Mouse (Mus musculus): ENCODE data around the gene Slc4a3. TPM values are rescaled to one million over a fixed set of nuclear protein-coding genes. Genes with fewer than 3 reads are reported as not detected.
A peak's percentile ranks its signal among the peaks of the same experiment; 100 is the strongest.

The Slc4a3 gene
- polyA plus RNA-seq, 1 experiment from 2014 or later: 15.4 TPM

DNA sequence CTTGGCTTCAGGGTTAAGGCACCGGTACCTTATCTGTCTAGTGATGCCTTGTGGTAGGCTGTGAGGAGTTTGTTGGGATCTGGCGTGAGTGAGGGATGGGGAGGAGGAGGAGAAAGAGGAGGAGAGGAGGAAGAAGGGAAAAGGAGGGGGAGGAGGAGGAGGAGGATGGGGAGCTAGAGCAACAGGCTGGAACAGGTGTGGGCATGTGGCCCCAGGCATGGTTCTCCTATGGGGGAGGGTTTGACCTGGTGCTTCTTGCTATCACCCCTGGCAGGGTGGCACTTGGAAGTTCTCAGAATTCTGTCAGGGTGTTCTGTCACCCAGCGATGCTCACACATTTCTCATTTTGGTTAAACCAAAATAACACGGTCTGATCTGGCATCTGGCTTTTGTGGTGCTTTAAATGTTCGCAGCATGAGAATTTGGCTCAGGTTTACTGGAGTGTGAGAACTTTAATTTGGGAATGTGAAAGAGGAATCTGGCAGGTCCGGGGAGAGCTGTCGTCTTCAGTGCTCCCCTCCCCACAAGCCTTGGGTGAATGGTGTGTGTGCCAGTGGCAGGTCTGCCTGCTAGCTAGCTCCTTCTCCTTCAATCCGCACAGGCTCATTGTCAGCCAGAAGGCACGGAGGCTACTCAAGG lies 10.2 kb downstream of the Slc4a3 start:
- WGBS: 78% methylated on average over 9 of the region's 9 CpGs

DNA sequence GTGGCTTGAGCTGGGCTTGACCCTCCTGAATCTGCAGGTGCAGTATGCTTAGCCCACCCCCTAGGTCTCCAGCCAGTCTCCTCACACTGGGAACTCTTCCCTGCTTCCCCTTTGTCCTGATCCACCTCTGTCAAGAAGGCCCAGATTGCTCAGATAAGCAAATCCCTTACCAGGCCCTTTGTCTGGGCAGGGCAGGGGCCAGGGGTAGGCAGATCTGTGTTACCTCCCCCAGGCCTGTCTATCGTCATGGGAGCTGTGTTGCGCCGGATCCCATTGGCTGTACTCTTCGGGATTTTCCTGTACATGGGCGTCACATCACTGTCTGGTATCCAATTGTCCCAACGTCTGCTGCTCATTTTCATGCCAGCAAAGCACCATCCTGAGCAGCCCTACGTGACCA lies 11.0 kb downstream of the Slc4a3 start:
- Histone ChIP-seq H3K4me2 (ENCODE audit: low read depth, low read length) (no peak overlapping the region), H3K36me3 (ENCODE audit: control insufficient read depth, insufficient read depth, low read length) (peaks cover 5% of the 10 kb centered on the region; the same call in 1 of the 2 replicates)
- 90% methylated on average over 7 of the region's 7 CpGs for WGBS

More for the DNA sequence above, 10.2 kb downstream of the Slc4a3 start:
- Histone ChIP-seq H3K4me3 (replicated peaks; ENCODE audit: low read length) (no peak overlapping the region), H3K9ac (ENCODE audit: low read length) (no peak overlapping the region), H3K4me1 (ENCODE audit: control insufficient read depth, insufficient read depth, low read length) (peaks cover 10% of the 10 kb centered on the region), H3K4me2 (ENCODE audit: low read depth, low read length) (no peak overlapping the region), H3K27me3 (ENCODE audit: control insufficient read depth, insufficient read depth, low read length) (no peaks in the 10 kb centered on the region), H3K27ac (ENCODE audit: low read length) (no peak overlapping the region), H3K9me3 (replicated peaks; ENCODE audit: control insufficient read depth, low read length) (no peaks in the 10 kb centered on the region), H3K36me3 (ENCODE audit: control insufficient read depth, insufficient read depth, low read length) (peaks cover 5% of the 10 kb centered on the region; the same call in 1 of the 2 replicates)
- no peak for ATAC-seq (ENCODE audit: insufficient read depth, low FRiP score)

DNA sequence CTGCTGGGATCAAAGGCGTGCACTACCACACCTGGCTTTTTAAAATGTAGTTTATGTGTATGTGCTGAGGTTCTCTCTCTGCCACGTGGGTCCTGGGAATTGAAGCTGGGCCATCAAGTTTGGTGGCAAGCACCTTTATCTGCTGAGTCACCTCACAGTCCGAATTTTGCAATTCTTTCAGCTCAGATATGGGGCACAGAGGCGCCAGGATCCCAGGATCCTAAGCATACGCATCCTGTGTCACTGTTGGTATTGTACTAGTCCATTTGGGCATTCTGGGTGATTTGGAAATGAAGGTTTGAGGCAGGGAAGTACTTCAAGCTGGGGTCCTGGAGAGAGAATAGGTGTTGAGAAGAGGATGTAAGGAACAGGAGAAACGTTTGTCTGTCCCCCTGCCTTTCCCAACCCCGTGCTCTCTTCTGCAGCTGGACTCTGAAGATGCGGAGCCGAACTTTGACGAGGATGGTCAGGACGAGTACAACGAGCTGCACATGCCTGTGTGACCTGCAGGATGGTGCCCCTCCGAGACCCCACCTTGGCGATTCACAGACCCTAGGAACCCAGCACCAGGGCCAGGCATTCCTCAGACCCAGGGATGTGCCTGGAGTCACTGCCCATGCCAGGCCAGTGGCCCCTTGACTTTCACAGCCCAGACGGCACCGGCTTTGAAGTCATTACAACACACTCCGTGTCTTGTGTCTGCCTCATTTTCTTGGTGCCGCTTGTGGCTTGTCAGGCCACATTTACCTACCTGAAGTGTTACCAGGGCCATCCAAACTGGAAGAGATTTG lies 12.5 kb downstream of the Slc4a3 start:
- ATAC-seq (ENCODE audit: insufficient read depth, low FRiP score): no peak
- H3K36me3 ChIP-seq (ENCODE audit: control insufficient read depth, insufficient read depth, low read length): peaks cover 5% of the 10 kb centered on the region; the same call in 1 of the 2 replicates
- no peaks in the 10 kb centered on the region for H3K27me3 ChIP-seq (ENCODE audit: control insufficient read depth, insufficient read depth, low read length)
- no peak overlapping the region for H3K4me3 ChIP-seq (replicated peaks; ENCODE audit: low read length)
- H3K4me2 ChIP-seq (ENCODE audit: low read depth, low read length): no peak overlapping the region
- peaks cover 7% of the 10 kb centered on the region; the same call in 1 of the 2 replicates for H3K9me3 ChIP-seq (replicated peaks; ENCODE audit: control insufficient read depth, low read length)
- peak overlapping the region; percentile 52; the same call in 1 of the 2 replicates for H3K27ac ChIP-seq (ENCODE audit: low read length)
- 82% methylated on average over 18 of the region's 18 CpGs for WGBS
- no peak overlapping the region for H3K9ac ChIP-seq (ENCODE audit: low read length)
- H3K4me1 ChIP-seq (ENCODE audit: control insufficient read depth, insufficient read depth, low read length): peaks cover 10% of the 10 kb centered on the region

More for the DNA sequence above, 11.0 kb downstream of the Slc4a3 start:
- H3K4me3 ChIP-seq (replicated peaks; ENCODE audit: low read length): no peak overlapping the region
- no peaks in the 10 kb centered on the region for H3K9me3 ChIP-seq (replicated peaks; ENCODE audit: control insufficient read depth, low read length)
- no peak for ATAC-seq (ENCODE audit: insufficient read depth, low FRiP score)
- no peaks in the 10 kb centered on the region for H3K27me3 ChIP-seq (ENCODE audit: control insufficient read depth, insufficient read depth, low read length)
- no peak overlapping the region for H3K27ac ChIP-seq (ENCODE audit: low read length)
- H3K4me1 ChIP-seq (ENCODE audit: control insufficient read depth, insufficient read depth, low read length): peaks cover 10% of the 10 kb centered on the region
- H3K9ac ChIP-seq (ENCODE audit: low read length): no peak overlapping the region

DNA sequence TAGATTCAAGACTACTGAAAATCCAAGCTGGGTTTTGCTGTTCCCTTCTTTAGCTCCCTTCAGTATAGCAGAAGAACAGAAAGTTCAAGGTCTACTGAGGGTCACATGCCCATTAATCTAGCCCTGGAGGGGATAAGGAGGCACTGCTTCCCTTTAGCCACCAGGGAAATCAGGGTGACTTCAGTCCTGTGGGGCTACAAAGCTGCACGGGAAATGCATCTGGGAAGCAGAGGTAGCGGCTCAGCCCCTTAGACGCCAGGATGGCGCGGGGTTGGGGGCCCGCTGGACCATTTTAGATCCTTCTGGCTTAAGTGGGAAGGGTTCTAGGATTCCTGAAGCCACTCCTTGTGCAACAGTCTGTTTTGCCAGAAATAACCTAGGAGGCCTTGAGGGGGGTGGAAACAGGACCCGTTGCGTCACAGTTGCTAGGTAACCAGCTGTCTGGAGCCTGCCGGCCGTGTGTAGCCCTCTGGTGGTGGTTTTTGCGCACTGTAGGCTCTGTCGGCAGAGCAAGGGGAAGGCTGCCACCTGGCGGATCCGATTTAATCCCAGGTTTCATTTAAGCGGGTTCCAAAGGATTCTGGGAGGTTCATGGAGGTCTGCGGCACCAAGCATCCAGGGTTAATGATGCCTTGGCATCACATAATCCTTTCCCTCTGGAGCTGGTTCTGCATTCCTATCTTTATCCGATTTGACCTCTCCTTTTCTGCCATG lies 13.3 kb downstream of the Slc4a3 start:
- H3K4me1 ChIP-seq (ENCODE audit: control insufficient read depth, insufficient read depth, low read length): peaks cover 10% of the 10 kb centered on the region
- H3K27me3 ChIP-seq (ENCODE audit: control insufficient read depth, insufficient read depth, low read length): no peaks in the 10 kb centered on the region
- H3K36me3 ChIP-seq (ENCODE audit: control insufficient read depth, insufficient read depth, low read length): peaks cover 5% of the 10 kb centered on the region; the same call in 1 of the 2 replicates
- H3K9me3 ChIP-seq (replicated peaks; ENCODE audit: control insufficient read depth, low read length): peaks cover 7% of the 10 kb centered on the region; the same call in 1 of the 2 replicates
- peak overlapping the region; percentile 52; the same call in 1 of the 2 replicates for H3K27ac ChIP-seq (ENCODE audit: low read length)
- peak overlapping the region; percentile 37 for H3K4me2 ChIP-seq (ENCODE audit: low read depth, low read length)
- ATAC-seq (ENCODE audit: insufficient read depth, low FRiP score): peak; percentile 94
- 0 out of 2 replicates have a peak overlapping the region, but pooled peaks have one; percentile 2 for H3K4me3 ChIP-seq (replicated peaks; ENCODE audit: low read length)
- WGBS: 5% methylated on average over 17 of the region's 17 CpGs
- H3K9ac ChIP-seq (ENCODE audit: low read length): peak overlapping the region; percentile 43; the same call in 1 of the 2 replicates

DNA sequence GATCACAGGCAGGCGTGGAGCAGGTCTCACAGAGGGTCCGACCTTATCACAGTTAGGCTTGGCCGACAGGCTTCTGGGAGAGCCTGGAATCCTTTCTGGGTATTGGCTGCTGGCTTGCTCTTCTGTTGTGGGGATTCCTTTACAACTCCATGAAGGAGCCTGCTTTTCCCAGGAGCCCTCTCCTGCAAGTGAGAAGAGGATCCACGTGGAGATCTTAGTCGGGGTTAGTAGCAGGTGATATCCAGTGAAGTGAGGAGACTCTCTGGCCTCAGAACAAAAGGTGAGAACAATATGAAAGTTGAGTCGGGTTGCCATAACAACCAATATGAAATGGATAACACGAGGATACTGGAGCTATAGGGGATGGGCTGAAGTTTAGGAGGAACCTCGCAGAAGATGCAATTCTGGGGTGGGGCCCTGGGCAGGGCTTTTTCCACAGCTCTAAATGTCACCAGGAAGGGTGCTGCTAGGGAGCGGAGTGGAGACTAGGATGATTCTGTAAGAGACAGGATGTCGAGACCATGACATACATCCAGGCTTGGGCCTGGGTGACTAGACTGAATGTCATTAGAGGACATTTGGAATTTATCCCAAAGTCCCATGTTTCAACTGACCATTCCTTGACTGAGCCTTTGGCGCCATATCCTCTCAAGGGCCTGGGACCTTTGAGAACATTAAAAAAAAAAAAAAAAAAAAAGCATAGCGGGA lies 14.3 kb downstream of the Slc4a3 start:
- no peak for ATAC-seq (ENCODE audit: insufficient read depth, low FRiP score)
- Histone ChIP-seq H3K4me3 (replicated peaks; ENCODE audit: low read length) (no peak overlapping the region), H3K9me3 (replicated peaks; ENCODE audit: control insufficient read depth, low read length) (peaks cover 7% of the 10 kb centered on the region; the same call in 1 of the 2 replicates), H3K4me1 (ENCODE audit: control insufficient read depth, insufficient read depth, low read length) (peaks cover 10% of the 10 kb centered on the region), H3K4me2 (ENCODE audit: low read depth, low read length) (no peak overlapping the region), H3K27ac (ENCODE audit: low read length) (no peak overlapping the region), H3K9ac (ENCODE audit: low read length) (no peak overlapping the region), H3K27me3 (ENCODE audit: control insufficient read depth, insufficient read depth, low read length) (no peaks in the 10 kb centered on the region), H3K36me3 (ENCODE audit: control insufficient read depth, insufficient read depth, low read length) (peaks cover 5% of the 10 kb centered on the region; the same call in 1 of the 2 replicates)
- WGBS: 75% methylated on average over 12 of the region's 12 CpGs

DNA sequence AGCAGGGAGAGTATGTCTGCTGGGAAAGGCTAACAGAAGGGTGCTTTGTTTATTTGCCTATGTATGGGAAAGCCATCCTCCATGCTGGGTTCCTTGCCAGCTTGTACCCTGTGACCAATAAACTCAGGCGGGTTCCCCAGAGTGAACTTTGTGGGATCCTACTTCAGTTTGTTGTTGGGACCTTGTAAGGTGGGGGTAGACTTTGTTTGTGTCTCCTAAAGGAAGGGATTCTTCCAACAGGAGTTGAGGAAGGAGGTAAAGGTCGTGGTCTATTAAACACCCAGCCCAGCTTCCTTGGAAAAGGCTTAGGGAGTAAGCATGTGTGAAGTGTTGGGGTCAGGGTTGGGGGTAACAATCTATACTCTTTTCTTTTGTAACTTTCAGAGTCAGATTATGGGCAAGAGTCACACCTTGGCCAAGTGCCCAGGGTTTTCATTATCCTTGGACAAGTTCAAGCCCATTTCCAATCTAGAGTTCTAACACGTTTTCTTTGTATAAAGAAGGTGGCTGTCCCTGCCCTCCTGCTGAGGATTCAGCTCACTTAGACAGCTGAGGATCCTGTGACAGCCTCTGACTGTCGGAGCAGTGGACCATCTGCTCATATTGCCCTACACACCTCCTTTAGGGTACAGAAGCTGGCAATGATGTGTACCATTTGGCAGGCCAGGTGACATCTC lies 15.3 kb downstream of the Slc4a3 start:
- Histone ChIP-seq H3K4me3 (replicated peaks; ENCODE audit: low read length) (no peak overlapping the region), H3K4me1 (ENCODE audit: control insufficient read depth, insufficient read depth, low read length) (peaks cover 10% of the 10 kb centered on the region), H3K36me3 (ENCODE audit: control insufficient read depth, insufficient read depth, low read length) (peaks cover 5% of the 10 kb centered on the region; the same call in 1 of the 2 replicates), H3K9ac (ENCODE audit: low read length) (no peak overlapping the region), H3K4me2 (ENCODE audit: low read depth, low read length) (no peak overlapping the region), H3K27me3 (ENCODE audit: control insufficient read depth, insufficient read depth, low read length) (no peaks in the 10 kb centered on the region), H3K27ac (ENCODE audit: low read length) (no peak overlapping the region), H3K9me3 (replicated peaks; ENCODE audit: control insufficient read depth, low read length) (peaks cover 7% of the 10 kb centered on the region; the same call in 1 of the 2 replicates)
- 46% methylated on average over 4 of the region's 4 CpGs for whole genome bisulfite sequencing
- no peak for ATAC-seq (ENCODE audit: insufficient read depth, low FRiP score)

DNA sequence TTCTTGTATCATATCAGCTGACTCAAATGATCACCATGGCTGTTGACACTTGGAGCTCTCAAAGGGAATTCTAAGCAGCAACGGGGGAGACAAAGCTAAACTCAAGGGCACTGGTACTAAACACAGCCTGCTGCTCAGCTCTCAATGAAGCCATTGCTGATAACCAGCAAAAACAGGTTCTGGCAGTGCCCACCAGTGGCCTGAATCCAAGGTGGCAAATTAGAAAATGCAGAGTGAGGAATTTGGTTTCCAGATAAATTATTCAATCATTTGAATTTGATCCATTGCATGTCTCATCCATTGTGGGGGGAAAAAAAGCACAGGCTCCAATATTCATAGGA lies 15.8 kb downstream of the Slc4a3 start:
- WGBS: 58% methylated on average over 1 of the region's 1 CpGs
- Histone ChIP-seq H3K4me1 (ENCODE audit: control insufficient read depth, insufficient read depth, low read length) (peaks cover 10% of the 10 kb centered on the region), H3K9ac (ENCODE audit: low read length) (no peak overlapping the region)

DNA sequence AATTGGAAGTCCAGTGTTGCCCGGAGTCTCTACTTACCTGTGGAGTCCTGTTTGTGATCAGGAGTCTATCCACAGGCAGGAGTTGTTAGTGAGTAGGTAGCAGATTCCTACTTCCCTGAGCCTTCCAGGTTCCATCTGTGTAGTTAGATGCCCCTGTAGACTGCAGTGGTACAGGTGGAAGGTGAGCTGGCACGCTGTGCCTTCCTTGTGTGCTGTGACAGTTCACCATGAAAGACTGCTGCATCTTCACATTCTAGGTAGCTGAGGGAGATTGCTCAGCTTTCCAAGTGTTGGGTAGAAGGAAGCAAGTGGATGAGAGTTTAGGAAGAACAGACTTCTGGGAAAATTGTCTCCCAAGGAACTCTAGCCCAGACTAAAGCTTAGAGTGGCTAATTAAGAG lies 18.0 kb downstream of the Slc4a3 start:
- 85% methylated on average over 2 of the region's 2 CpGs for WGBS

More for the DNA sequence above, 15.8 kb downstream of the Slc4a3 start:
- ATAC-seq (ENCODE audit: insufficient read depth, low FRiP score): no peak
- no peak overlapping the region for H3K27ac ChIP-seq (ENCODE audit: low read length)
- 0 out of 2 replicates have a peak, but pooled peaks cover 5% of the 10 kb centered on the region for H3K36me3 ChIP-seq (ENCODE audit: control insufficient read depth, insufficient read depth, low read length)
- H3K4me3 ChIP-seq (replicated peaks; ENCODE audit: low read length): no peak overlapping the region
- peaks cover 7% of the 10 kb centered on the region; the same call in 1 of the 2 replicates for H3K9me3 ChIP-seq (replicated peaks; ENCODE audit: control insufficient read depth, low read length)
- no peaks in the 10 kb centered on the region for H3K27me3 ChIP-seq (ENCODE audit: control insufficient read depth, insufficient read depth, low read length)
- H3K4me2 ChIP-seq (ENCODE audit: low read depth, low read length): no peak overlapping the region

More for the DNA sequence above, 18.0 kb downstream of the Slc4a3 start:
- H3K36me3 ChIP-seq (ENCODE audit: control insufficient read depth, insufficient read depth, low read length): no peaks in the 10 kb centered on the region
- no peak for ATAC-seq (ENCODE audit: insufficient read depth, low FRiP score)
- H3K9me3 ChIP-seq (replicated peaks; ENCODE audit: control insufficient read depth, low read length): peaks cover 7% of the 10 kb centered on the region; the same call in 1 of the 2 replicates
- no peak overlapping the region for H3K27ac ChIP-seq (ENCODE audit: low read length)
- no peak overlapping the region for H3K4me2 ChIP-seq (ENCODE audit: low read depth, low read length)
- peaks cover 7% of the 10 kb centered on the region for H3K4me1 ChIP-seq (ENCODE audit: control insufficient read depth, insufficient read depth, low read length)
- no peak overlapping the region for H3K9ac ChIP-seq (ENCODE audit: low read length)
- H3K4me3 ChIP-seq (replicated peaks; ENCODE audit: low read length): no peak overlapping the region
- H3K27me3 ChIP-seq (ENCODE audit: control insufficient read depth, insufficient read depth, low read length): no peaks in the 10 kb centered on the region
